Mouse (Mus musculus): ENCODE measurements around the gene Fcrla.

DNA sequence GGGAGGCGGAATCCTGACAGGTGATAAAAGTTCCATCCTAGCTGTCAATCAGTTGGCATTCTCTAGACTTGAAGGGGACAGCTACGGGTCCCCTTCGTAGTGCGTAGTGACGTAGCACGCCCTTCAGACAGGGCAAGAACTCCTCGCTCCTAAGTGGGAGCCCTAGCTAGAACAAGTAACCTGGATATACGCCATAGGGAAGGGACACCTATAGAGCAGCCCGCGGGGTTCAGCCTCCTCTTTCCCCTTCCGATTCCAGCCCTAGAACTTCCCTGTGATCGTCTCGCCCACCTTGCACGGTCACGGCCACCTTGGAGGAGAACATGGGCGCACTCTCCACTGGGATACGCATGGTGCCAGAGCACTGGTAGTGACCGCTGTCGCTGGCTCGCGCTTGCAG lies 19.0 kb downstream of the Fcrla start:
- no peak for TF ChIP-seq CTCF (IDR thresholded peaks at IDR 0.05)
- TF ChIP-seq EP300 (IDR thresholded peaks at IDR 0.05), result no peak
